Mouse (Mus musculus): ENCODE results near the gene Rassf6. TPM values are rescaled to one million over a fixed set of nuclear protein-coding genes. Genes with fewer than 3 reads are reported as not detected.
"Not testable (repeated sequence)": the region's sequence is repeated elsewhere in the genome, so short reads cannot be mapped to it uniquely, and the experiment has no call there.

Rassf6 gene
- polyA plus RNA-seq, 1 experiment from 2014 or later: 37.9 TPM

DNA sequence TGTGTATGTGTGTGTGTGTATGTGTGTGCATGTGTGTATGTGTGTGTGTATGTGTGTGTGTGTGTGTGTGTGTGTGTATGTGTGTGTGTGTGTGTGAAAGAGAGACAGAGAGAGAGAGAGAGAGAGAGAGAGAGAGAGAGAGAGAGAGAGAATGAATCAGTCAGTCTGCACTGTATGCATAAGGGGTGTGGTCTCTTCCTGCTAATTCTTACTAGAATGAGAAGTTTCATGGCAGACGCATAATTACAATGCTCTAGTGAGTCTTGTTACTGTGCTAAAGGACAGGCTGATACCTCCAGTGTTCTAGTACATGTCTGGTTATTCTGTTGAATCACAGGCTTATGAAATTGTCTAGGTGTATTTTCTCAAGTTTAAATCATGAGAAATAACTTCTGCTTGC is 27.7 kb downstream of the Rassf6 start:
- not testable (repeated sequence) for H3K36me3 ChIP-seq (ENCODE audit: control insufficient read depth, insufficient read depth, low read length); H3K4me3 ChIP-seq (ENCODE audit: low read length); H3K9me3 ChIP-seq (ENCODE audit: control insufficient read depth, low read length); H3K27ac ChIP-seq (ENCODE audit: low read length); H3K27me3 ChIP-seq (replicated peaks; ENCODE audit: control insufficient read depth, insufficient read depth, low read length); H3K4me2 ChIP-seq (ENCODE audit: low read depth, low read length); H3K9ac ChIP-seq (ENCODE audit: low read depth, low read length)
- WGBS: 69% methylated on average over 1 of the region's 1 CpGs
- ATAC-seq: peak; percentile 38; the same call in 1 of the 2 replicates
- H3K4me1 ChIP-seq (ENCODE audit: control insufficient read depth, insufficient read depth, low read length): peaks cover 16% of the 10 kb centered on the region

- Histone ChIP-seq H3K9me3 (ENCODE audit: control insufficient read depth, low read length) (no peaks in the 10 kb centered on the region), H3K27me3 (replicated peaks; ENCODE audit: control insufficient read depth, insufficient read depth, low read length) (no peaks in the 10 kb centered on the region), H3K4me2 (ENCODE audit: low read depth, low read length) (no peak overlapping the region), H3K4me1 (ENCODE audit: control insufficient read depth, insufficient read depth, low read length) (peaks cover 16% of the 10 kb centered on the region), H3K4me3 (ENCODE audit: low read length) (no peak overlapping the region), H3K9ac (ENCODE audit: low read depth, low read length) (no peak overlapping the region), H3K27ac (ENCODE audit: low read length) (0 out of 2 replicates have a peak overlapping the region, but pooled peaks have one; percentile 0), H3K36me3 (ENCODE audit: control insufficient read depth, insufficient read depth, low read length) (no peaks in the 10 kb centered on the region)
- 75% methylated on average over 6 of the region's 6 CpGs for WGBS
- peak; percentile 80 for ATAC-seq
Observed at GRCm38 (mm10) chr5:90611996-90612611, 28.4 kb downstream of the Rassf6 start.

DNA sequence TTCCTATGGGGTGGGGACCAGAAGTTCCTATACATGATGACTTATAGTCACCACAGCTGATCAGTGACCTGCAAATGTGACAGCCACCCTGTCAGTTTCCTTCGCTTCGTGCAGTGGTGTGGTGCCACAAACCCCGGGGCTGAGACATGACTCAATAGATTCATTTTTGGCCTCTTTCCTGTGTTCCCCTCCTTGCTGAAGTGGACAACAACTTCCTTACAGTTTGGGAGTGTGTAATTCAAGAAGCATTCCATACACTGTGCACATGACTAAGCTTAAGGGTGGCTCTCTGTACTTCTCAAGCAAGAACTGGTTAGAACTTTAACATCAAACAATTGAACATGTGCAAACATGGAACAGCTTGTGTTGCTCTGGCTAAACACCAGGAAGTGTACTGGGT is 29.1 kb downstream of the Rassf6 start:
- Histone ChIP-seq H3K4me1 (ENCODE audit: control insufficient read depth, insufficient read depth, low read length) (peaks cover 16% of the 10 kb centered on the region), H3K4me3 (ENCODE audit: low read length) (no peak overlapping the region), H3K9me3 (ENCODE audit: control insufficient read depth, low read length) (no peaks in the 10 kb centered on the region), H3K9ac (ENCODE audit: low read depth, low read length) (no peak overlapping the region), H3K4me2 (ENCODE audit: low read depth, low read length) (no peak overlapping the region), H3K36me3 (ENCODE audit: control insufficient read depth, insufficient read depth, low read length) (no peaks in the 10 kb centered on the region), H3K27ac (ENCODE audit: low read length) (no peak overlapping the region), H3K27me3 (replicated peaks; ENCODE audit: control insufficient read depth, insufficient read depth, low read length) (no peaks in the 10 kb centered on the region)
- WGBS: 87% methylated on average over 3 of the region's 3 CpGs
- ATAC-seq: peak; percentile 18; the same call in 1 of the 2 replicates

DNA sequence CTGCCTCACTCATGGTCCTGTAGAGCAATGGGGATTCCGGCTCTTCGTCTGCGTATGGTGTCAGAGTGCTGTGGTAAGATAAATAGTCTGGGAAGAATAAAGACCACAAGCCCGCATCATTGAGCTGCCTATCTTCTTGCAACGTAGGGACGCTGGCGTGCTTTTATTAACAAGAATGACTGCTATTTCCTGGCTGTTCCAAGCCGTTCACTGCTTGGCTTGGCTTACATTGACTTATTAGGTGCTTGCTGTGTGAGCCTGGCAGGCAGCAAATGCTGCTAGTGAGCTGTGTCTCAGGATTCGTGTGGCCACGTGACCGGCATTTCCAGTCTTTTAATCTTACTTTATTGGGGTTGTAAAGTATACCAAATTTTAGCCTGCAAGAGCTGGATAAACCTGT is 31.6 kb downstream of the Rassf6 start:
- 25% methylated on average over 11 of the region's 11 CpGs for WGBS
- Histone ChIP-seq H3K27ac (ENCODE audit: low read length) (no peak overlapping the region), H3K4me3 (ENCODE audit: low read length) (no peak overlapping the region), H3K9me3 (ENCODE audit: control insufficient read depth, low read length) (no peaks in the 10 kb centered on the region), H3K27me3 (replicated peaks; ENCODE audit: control insufficient read depth, insufficient read depth, low read length) (no peaks in the 10 kb centered on the region), H3K9ac (ENCODE audit: low read depth, low read length) (no peak overlapping the region), H3K4me1 (ENCODE audit: control insufficient read depth, insufficient read depth, low read length) (peaks cover 18% of the 10 kb centered on the region), H3K36me3 (ENCODE audit: control insufficient read depth, insufficient read depth, low read length) (no peaks in the 10 kb centered on the region), H3K4me2 (ENCODE audit: low read depth, low read length) (no peak overlapping the region)
- peak; percentile 64 for ATAC-seq

DNA sequence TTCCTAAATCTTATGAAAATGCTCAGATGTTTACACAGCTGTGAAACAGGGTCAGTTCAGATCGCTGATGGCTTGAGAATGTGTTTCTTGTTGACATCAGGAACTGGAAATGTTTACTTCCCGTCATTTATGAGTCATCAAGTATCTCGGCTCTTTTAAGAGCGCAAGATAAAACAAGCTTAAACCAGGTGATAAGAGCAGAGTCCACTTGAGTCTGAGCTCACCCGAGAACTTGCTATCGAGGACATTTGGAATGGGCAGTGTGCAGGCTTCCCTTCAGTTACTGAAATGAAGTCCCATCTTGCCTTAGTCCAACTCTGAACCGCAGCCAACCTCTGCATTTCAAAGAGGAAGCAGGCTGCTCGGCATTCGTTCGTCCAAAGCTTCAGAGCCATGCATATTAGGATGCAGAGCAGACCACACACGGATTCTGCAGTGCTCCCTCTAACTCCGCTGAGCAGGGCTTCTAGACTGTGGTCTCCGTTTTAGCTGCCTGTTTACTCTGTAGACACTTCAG is 37.0 kb downstream of the Rassf6 start:
- no peak overlapping the region for H3K4me2 ChIP-seq (ENCODE audit: low read depth, low read length)
- H3K4me3 ChIP-seq (ENCODE audit: low read length): no peak overlapping the region
- no peaks in the 10 kb centered on the region for H3K36me3 ChIP-seq (ENCODE audit: control insufficient read depth, insufficient read depth, low read length)
- 21% methylated on average over 13 of the region's 13 CpGs for WGBS
- ATAC-seq: peak; percentile 81
- H3K27me3 ChIP-seq (replicated peaks; ENCODE audit: control insufficient read depth, insufficient read depth, low read length): no peaks in the 10 kb centered on the region
- H3K27ac ChIP-seq (ENCODE audit: low read length): peak overlapping the region; percentile 8; the same call in 1 of the 2 replicates
- no peaks in the 10 kb centered on the region for H3K9me3 ChIP-seq (ENCODE audit: control insufficient read depth, low read length)
- H3K4me1 ChIP-seq (ENCODE audit: control insufficient read depth, insufficient read depth, low read length): peaks cover 10% of the 10 kb centered on the region
- H3K9ac ChIP-seq (ENCODE audit: low read depth, low read length): no peak overlapping the region

- 0 out of 2 replicates have a peak, but pooled peaks have one; percentile 32 for ATAC-seq
- Histone ChIP-seq H3K4me1 (ENCODE audit: control insufficient read depth, insufficient read depth, low read length) (peaks cover 10% of the 10 kb centered on the region), H3K27me3 (replicated peaks; ENCODE audit: control insufficient read depth, insufficient read depth, low read length) (no peaks in the 10 kb centered on the region), H3K36me3 (ENCODE audit: control insufficient read depth, insufficient read depth, low read length) (no peaks in the 10 kb centered on the region), H3K9me3 (ENCODE audit: control insufficient read depth, low read length) (no peaks in the 10 kb centered on the region), H3K9ac (ENCODE audit: low read depth, low read length) (no peak overlapping the region), H3K4me2 (ENCODE audit: low read depth, low read length) (no peak overlapping the region), H3K4me3 (ENCODE audit: low read length) (no peak overlapping the region), H3K27ac (ENCODE audit: low read length) (no peak overlapping the region)
- WGBS: 19% methylated on average over 6 of the region's 6 CpGs
Observed at GRCm38 (mm10) chr5:90601469-90601868, 39.0 kb downstream of the Rassf6 start.

- no peaks in the 10 kb centered on the region; the same call in 1 of the 2 replicates for H3K4me1 ChIP-seq (ENCODE audit: control insufficient read depth, insufficient read depth, low read length)
- H3K4me3 ChIP-seq (ENCODE audit: low read length): no peak overlapping the region
- H3K36me3 ChIP-seq (ENCODE audit: control insufficient read depth, insufficient read depth, low read length): no peaks in the 10 kb centered on the region
- ATAC-seq: no peak
- no peaks in the 10 kb centered on the region for H3K27me3 ChIP-seq (replicated peaks; ENCODE audit: control insufficient read depth, insufficient read depth, low read length)
- H3K9me3 ChIP-seq (ENCODE audit: control insufficient read depth, low read length): no peaks in the 10 kb centered on the region
- H3K9ac ChIP-seq (ENCODE audit: low read depth, low read length): no peak overlapping the region
- no peak overlapping the region for H3K27ac ChIP-seq (ENCODE audit: low read length)
- 80% methylated on average over 6 of the region's 6 CpGs for WGBS
- H3K4me2 ChIP-seq (ENCODE audit: low read depth, low read length): no peak overlapping the region
Observed at GRCm38 (mm10) chr5:90596155-90596554, 44.3 kb downstream of the Rassf6 start.

- no peaks in the 10 kb centered on the region; the same call in 1 of the 2 replicates for H3K4me1 ChIP-seq (ENCODE audit: control insufficient read depth, insufficient read depth, low read length)
- no peak for ATAC-seq
- no peaks in the 10 kb centered on the region for H3K36me3 ChIP-seq (ENCODE audit: control insufficient read depth, insufficient read depth, low read length)
- no peaks in the 10 kb centered on the region for H3K9me3 ChIP-seq (ENCODE audit: control insufficient read depth, low read length)
- H3K4me2 ChIP-seq (ENCODE audit: low read depth, low read length): no peak overlapping the region
- no peak overlapping the region for H3K27ac ChIP-seq (ENCODE audit: low read length)
- H3K4me3 ChIP-seq (ENCODE audit: low read length): no peak overlapping the region
- no peak overlapping the region for H3K9ac ChIP-seq (ENCODE audit: low read depth, low read length)
- no peaks in the 10 kb centered on the region for H3K27me3 ChIP-seq (replicated peaks; ENCODE audit: control insufficient read depth, insufficient read depth, low read length)
- WGBS: 76% methylated on average over 13 of the region's 13 CpGs
Observed at GRCm38 (mm10) chr5:90594945-90595344, 45.5 kb downstream of the Rassf6 start.

DNA sequence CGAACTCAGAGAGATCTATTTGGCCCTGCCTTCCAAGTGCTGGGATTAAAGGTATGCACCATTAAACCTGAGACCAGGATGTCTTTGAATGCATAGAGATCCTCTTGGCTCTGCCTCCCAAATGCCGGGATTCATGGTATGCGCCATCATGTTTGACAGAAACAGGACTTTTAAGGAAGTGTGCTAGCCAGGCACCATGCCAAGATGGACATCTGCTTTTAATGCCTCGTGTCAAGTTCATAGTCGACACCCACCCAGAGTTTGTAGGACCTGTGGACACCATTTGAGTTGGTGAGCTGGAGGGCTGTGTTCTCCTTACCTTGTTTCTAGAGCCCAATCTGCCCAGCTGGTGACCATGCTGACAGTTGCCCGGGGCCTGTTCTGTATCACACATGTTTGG is 48.5 kb downstream of the Rassf6 start:
- WGBS: 72% methylated on average over 6 of the region's 6 CpGs
- H3K27me3 ChIP-seq (replicated peaks; ENCODE audit: control insufficient read depth, insufficient read depth, low read length): no peaks in the 10 kb centered on the region

More for the DNA sequence above, 48.5 kb downstream of the Rassf6 start:
- H3K9me3 ChIP-seq (ENCODE audit: control insufficient read depth, low read length): no peaks in the 10 kb centered on the region
- no peak overlapping the region for H3K27ac ChIP-seq (ENCODE audit: low read length)
- ATAC-seq: no peak
- peaks cover 3% of the 10 kb centered on the region; the same call in 1 of the 2 replicates for H3K4me1 ChIP-seq (ENCODE audit: control insufficient read depth, insufficient read depth, low read length)
- no peaks in the 10 kb centered on the region for H3K36me3 ChIP-seq (ENCODE audit: control insufficient read depth, insufficient read depth, low read length)
- H3K4me3 ChIP-seq (ENCODE audit: low read length): no peak overlapping the region
- H3K4me2 ChIP-seq (ENCODE audit: low read depth, low read length): no peak overlapping the region
- no peak overlapping the region for H3K9ac ChIP-seq (ENCODE audit: low read depth, low read length)

Data from intestine, embryonic 16.5 days (tissue).